Mouse (Mus musculus) urinary bladder, postnatal 4 days (tissue): Measurements from ENCODE around the gene Sema3b.

Source experiments
- DNase-seq, 2 experiments: peaks; one replicate each; pipeline ENCODE4 v3.0.0; 2021 to 2022; ENCODE audit warnings: low spot score in 2 of 2

Sema3b gene

GRCm38 (mm10) chr9:107608741-107609432 lies at the start of gene Sema3b:
Gene Sema3b, minus strand, starts transcription at chr9:107609229.
- DNase-seq: no peak

- DNase-seq: no peak
These were observed 49.1 kb upstream of the Sema3b start for GRCm38 (mm10) chr9:107658096-107658495.

DNA sequence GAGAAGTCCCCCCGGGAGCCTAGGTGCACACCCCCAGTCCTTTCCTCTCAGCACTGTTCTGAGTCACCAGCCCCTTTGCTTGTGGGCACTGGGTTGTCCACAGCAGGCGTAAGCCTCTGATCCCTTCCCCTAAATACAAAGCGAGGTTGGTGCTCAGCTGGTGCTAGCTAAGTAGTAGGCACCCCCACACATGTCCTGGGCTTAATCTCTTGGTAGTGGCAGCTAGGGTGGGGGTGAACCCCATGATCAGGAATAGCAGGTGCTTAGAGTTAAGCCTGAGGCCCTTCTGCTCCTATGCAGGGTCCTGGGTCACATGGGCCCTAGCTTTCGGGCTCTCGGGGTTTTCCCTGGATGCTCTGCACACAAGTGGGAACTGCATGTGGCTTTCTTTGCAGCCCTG lies 48.1 kb upstream of the Sema3b start:
- DNase-seq: no peak

DNA sequence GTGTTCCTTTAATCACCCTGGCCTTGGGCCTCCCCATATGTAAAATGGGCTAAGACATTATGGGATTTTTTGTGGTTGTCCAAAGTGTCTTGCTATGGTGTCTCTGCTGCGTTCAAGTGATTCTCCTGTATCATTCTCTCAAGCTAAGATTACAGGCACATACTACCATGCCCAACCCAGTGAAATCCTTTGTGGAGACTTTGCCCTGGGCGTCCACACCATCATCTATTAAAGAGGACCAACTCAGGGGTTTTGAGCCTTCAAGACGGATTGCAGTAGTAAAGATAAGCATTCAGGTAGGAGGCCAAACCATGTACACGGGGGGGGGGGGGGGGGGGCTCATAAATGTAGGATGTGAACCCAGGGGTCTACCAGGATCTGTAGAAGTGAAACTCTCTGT lies 45.6 kb upstream of the Sema3b start:
- DNase-seq: no peak

DNA sequence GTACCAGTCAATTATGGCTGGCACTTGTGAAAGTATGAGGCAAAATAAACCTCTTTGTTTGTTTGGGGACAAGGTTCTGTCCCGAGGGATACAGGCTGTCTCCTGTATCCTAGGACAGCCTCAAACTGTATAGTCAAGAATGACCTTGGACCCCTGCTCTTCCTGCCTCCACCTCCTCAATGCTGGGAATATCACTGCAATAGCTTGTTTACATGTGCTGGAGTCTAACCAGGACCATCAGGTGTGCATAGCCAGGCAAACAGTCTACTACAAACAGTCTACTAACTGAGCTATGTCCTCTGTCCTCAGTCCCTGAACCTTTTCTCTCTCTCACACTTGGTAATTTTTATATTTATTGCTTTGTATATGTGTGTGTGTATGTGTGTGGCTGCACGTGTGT lies 44.4 kb upstream of the Sema3b start:
- DNase-seq: no peak

DNA sequence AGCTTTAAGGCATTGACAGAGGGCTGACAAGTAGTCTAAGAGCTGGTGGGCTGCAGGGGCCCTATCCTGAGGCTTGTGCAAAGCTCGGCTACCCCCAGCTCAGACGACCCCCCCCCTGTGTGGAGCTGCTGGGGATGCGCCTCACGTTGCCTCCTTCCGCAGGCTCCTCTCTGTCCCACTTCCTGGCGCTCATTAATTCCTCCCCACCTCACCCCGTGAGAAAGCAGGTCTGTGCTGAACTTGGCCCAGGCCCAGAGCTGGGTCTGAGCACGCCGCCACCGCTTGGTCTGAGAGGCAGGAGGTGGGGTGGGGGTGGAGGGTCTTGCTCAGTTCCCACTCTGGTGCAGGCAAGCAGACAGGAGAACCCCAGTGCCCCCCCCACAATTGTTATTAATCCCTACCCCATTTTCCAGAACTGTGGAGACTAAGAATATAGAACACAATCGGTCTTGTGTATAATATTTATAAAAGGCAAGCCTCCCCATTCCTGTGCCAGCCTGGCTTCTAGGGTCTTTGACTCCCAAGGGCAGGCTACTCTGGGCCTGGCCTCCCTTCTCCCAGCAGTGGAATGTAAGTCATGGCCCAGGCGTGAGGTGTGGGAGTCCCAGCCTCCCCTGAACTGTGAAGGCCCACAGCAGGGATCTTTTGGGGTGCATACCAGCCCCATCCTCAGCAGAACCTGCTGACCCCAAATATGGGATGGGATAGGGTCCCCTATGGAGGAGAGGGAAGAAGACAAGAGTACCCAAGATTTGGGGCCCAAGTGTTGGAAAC lies 41.9 kb upstream of the Sema3b start:
- DNase-seq: no peak

DNA sequence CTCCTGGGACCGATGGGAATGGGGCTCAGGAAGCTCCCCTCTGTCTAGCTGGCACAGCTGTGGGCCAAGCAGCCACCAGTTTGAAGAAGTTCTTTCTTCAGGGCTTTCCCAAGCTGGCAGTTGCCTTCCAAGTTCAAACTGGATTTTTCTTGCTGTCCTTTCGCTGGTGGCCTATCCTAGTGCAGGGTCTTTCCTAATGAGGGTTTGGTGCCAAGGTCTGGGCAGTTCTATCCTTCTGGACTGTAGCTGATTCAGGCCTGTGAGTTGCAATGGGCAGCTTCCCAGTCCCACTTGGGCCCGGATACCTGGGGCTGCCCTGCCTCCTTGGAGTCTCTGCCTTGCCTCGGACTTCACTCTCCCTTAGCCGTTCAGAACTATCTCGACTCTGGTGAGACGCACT lies 41.2 kb upstream of the Sema3b start:
- no peak for DNase-seq

DNA sequence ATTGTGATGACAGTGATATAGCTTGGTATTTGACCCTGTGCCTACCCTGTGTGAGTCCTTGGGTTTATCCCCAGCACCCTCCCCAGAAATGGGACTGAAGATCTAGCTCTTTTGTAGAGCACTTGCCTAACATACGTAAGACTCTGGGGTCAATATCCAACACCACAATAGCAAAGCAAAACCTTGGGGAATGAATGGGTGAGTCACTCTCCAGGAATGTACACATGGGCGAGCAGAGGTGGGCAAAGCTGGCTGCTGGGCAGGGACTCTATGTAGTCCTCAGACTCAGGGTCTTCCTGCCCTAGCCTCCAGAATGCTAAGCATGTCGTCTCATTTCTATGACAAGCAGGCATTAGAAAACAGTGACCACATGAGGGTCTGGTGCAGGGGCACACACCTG lies 39.7 kb upstream of the Sema3b start:
- no peak for DNase-seq

GRCm38 (mm10) chr9:107646975-107647374 lies 37.9 kb upstream of the Sema3b start:
- DNase-seq: no peak

DNA sequence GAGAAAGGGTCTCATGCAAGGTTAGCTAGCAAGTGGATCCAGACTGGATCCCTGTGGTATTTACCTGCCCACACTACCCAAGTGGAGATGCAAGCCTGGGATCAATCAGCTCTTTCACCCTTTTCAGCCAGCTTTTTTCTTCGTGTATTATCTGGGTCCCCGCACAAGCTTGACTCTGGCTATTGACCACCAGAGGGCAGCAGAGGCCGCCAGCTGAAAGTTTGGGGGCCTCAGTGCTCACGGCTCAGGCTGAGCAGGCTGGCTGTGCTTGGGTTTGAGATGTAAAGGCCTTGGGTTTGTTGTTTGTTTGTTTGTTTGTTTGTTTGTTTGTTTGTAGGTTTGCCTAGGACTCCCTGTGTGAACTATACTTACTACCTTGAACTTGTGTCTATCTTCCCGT lies 36.5 kb upstream of the Sema3b start:
- DNase-seq: peak; percentile 64 to 82

GRCm38 (mm10) chr9:107645153-107645510 lies 36.1 kb upstream of the Sema3b start:
- no peak for DNase-seq

- peak; percentile 85 to 94 for DNase-seq
These were observed 35.6 kb upstream of the Sema3b start for GRCm38 (mm10) chr9:107644495-107645152.

GRCm38 (mm10) chr9:107643544-107644214 lies 34.6 kb upstream of the Sema3b start:
- no peak for DNase-seq

DNA sequence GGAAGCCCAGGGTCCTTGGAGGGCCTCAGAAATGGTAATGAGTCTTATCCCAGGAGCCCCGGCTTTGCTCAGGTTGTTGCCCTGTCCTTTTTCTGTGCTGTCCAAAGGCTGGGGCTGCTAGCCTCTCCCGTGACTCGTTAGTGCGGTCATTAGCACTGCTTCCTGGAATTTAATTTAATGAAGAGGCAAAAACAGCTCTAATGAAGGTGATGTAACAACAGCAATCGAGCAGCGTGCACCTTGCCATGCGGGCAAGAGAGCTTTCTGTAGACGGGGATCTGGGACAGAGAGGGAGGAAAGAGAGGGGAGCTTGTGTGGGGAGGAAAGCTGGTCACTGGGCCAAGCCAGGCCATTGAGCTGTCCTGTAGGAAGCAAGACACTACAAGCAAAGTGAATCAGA lies 32.6 kb upstream of the Sema3b start:
- DNase-seq: no peak

DNA sequence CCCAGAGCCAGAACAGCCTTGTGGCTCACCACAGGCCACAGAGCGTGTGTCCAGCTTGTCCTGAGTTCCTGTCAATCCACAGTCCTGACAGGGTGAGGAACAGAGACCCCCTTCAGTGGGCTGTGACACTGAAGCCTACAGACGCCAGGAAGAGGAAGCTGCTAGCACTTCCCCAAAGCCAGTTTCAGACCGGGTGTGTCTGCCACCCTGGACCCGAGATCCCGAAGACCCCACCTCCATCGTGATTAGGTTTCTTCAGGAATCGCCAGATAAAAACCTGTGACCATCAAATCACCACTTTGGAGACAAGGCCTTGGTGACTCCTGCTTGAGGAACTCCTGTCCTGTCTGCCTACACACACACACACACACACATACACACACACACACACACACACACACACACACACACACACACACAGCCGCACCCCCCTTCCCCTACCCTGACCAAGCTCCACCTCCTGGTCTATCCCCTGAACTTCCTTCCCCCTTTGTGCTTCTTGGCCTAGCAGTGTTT lies 31.3 kb upstream of the Sema3b start:
- no peak for DNase-seq

DNA sequence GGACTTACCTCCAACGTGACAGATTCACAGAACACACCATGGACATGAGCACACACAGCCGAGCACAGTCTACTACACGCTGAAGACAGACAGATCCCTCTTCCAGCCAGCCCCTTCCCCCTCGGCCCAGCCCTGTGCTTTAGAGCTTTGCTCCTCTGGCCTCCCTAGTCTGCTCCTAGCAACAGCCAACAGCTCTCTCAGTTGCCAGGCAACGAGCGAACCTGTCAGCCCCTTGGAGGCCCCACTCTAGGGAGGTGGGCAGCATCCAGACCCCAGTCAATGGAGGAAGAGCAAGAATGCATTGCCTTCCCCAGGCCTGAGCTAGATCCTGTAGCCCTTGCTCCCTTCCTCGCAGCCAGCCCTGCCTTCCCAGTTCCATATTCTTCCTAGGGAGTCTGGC lies 28.0 kb upstream of the Sema3b start:
- no peak for DNase-seq

- peak; percentile 95 to 96 for DNase-seq
These were observed 26.4 kb upstream of the Sema3b start, which contains the start of gene Gnai2 for GRCm38 (mm10) chr9:107635279-107636028. Gene Gnai2, minus strand, starts transcription at chr9:107635367.

- no peak for DNase-seq
These were observed 25.6 kb upstream of the Sema3b start for GRCm38 (mm10) chr9:107634406-107635278.

- no peak for DNase-seq
These were observed 24.8 kb upstream of the Sema3b start for GRCm38 (mm10) chr9:107633661-107634405.
